Mouse (Mus musculus) liver, adult 10 weeks (tissue): ENCODE data around the gene Phactr3. TPM values are rescaled to one million over a fixed set of nuclear protein-coding genes. Genes with fewer than 3 reads are reported as not detected.

Source experiments
- polyA plus RNA-seq: library from polyadenylated mRNA; stranded (reverse); fragments of 350-450 nt; fragmentation: Illumina TruSeq; extraction: RNeasy Lipid Tissue Mini Kit (QIAGEN cat#74804); gene quantifications from one replicate; pipeline ENCODE4 v1.2.3, GENCODE M21; 2014; ENCODE audit warnings: low read depth, low replicate concordance

The Phactr3 gene
- not detected for polyA plus RNA-seq

DNA sequence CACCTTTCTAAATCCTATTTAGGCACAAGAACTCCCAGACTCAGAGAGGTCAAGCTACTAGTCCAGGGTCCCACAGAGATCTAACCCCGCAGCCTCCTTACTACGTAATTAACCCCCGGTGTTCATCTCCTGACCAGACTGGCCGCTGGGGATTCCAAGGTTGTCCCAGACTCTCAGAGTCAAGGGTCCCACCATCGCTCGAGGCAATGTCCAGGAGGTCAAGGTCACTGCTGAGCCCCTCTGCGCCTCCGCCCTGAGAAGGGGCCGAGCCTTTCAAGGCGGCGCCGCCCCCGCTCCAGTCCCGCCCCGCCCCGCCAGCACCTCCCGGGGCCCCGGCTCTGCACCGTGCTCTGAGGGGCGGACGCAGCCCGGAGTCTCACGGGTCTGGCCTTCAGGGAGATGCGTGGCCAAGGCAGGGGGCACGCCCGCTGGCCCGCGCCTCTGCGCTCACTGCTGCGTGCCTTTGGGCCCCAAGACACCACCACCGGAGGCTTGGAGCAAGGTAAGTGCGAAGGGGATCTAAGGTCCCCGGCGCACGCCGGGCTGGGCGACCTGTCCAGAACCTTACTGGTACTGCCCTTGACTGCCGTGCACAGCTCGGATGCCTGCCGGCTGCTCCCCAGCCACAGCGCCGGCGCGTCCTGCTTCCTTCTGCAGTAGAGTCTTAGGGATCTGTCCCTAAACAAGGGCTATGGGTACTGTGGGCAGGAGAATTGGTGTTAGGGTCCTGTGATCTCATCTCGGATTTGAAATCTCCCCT lies at the start of gene Phactr3:
Phactr3 (plus strand) TSS at position 175 of the 760 bp plus-strand sequence.

GRCm38 (mm10) chr2:178078166-178078717 lies 40.5 kb upstream of the Phactr3 start, which contains the start of gene Zfp931:
Gene Zfp931, minus strand, starts transcription at chr2:178078476.

Other genes starting within 250 kb of the Phactr3 start
- 17.7 TPM for gene Gm14327, start 221.9 kb upstream of the Phactr3 start, polyA plus RNA-seq
- gene Zfp972, start 193.4 kb upstream of the Phactr3 start, polyA plus RNA-seq: 2.5 TPM
- 21.0 TPM for gene Gm14326, start 161.7 kb upstream of the Phactr3 start, polyA plus RNA-seq
- 26.6 TPM for gene Zfp971, start 95.7 kb upstream of the Phactr3 start, polyA plus RNA-seq
- 32.0 TPM for gene Zfp931, start 40.5 kb upstream of the Phactr3 start, polyA plus RNA-seq